Mouse (Mus musculus): ENCODE results near the gene Pigs. TPM values are rescaled to one million over a fixed set of nuclear protein-coding genes. Genes with fewer than 3 reads are reported as not detected.

Pigs gene
- polyA plus RNA-seq, 1 experiment from 2014 or later = 72.3 TPM

DNA sequence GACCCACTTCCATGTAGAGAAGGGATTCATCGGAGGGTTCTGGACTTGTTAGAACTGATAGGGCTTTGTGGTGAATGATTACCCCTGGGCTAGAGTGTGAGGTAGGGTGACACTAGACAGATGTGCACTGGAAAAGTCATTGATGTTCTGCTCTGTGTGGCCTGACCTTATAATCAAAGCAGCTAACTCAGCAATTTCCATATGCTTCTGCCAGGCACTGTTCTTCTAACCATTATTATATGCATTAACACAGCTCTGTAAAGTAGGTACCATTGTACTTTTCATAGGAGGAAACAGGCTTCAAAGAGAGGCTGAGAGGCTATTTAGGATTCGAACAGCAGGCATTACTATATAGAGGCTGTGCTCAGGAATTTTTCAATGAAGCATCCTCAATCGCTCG is 1.0 kb upstream of the Pigs start:
- H3K4me2 ChIP-seq (ENCODE audit: low read depth) = no peak overlapping the region
- no peak for ATAC-seq (ENCODE audit: insufficient read depth, low FRiP score, low TSS enrichment)

DNA sequence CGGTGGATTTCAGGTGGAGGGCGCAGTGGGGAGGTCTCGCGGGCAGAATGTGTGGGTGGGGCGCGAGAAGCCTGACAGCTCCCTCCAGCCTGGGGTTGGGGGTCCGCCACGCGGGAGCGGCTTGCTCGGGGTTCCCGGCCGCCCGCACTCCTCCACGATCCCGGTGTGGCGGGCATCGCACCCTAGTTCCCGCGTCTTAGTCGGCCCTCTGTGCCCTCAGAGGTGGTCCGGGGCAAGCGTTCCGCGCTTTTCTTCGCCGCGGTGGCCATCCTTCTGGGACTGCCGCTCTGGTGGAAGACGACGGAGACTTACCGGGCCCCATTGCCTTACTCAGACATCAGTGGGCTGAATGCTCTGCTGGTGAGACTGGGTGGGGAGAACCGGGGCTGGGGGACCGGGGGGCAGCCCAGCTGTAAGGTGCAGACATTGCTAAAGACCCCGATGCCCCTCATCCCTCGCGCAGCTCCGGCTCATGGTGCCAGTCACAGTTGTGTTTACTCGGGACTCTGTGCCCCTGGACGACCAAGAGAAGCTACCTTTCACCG is 369 bp downstream of the Pigs start:
- H3K36me3 ChIP-seq (ENCODE audit: control insufficient read depth, insufficient read depth, low read length) = peaks cover 3% of the 10 kb centered on the region; the same call in 1 of the 2 replicates
- ATAC-seq (ENCODE audit: insufficient read depth, low FRiP score, low TSS enrichment) = peak; percentile 61
- peaks cover 5% of the 10 kb centered on the region; the same call in 1 of the 2 replicates for H3K4me1 ChIP-seq (ENCODE audit: control insufficient read depth, insufficient read depth, low read length)
- 1% methylated on average over 39 of the region's 41 CpGs for WGBS
- H3K9ac ChIP-seq (ENCODE audit: low read length) = peak overlapping the region; percentile 81
- H3K27ac ChIP-seq (ENCODE audit: low read depth, low read length) = no peak overlapping the region
- peak overlapping the region; percentile 81 for H3K4me2 ChIP-seq (ENCODE audit: low read depth)
- H3K9me3 ChIP-seq (ENCODE audit: control insufficient read depth, low read length) = no peaks in the 10 kb centered on the region
- H3K27me3 ChIP-seq (ENCODE audit: control insufficient read depth, insufficient read depth, low read length) = no peaks in the 10 kb centered on the region
- H3K4me3 ChIP-seq (ENCODE audit: low read depth, low read length) = peak overlapping the region; percentile 89
- DNase-seq (ENCODE audit: low spot score) = no peak

More for the DNA sequence above, 1.0 kb upstream of the Pigs start:
- Histone ChIP-seq H3K9me3 (ENCODE audit: control insufficient read depth, low read length) (no peaks in the 10 kb centered on the region), H3K4me3 (ENCODE audit: low read depth, low read length) (no peak overlapping the region), H3K27ac (ENCODE audit: low read depth, low read length) (no peak overlapping the region), H3K9ac (ENCODE audit: low read length) (no peak overlapping the region), H3K36me3 (ENCODE audit: control insufficient read depth, insufficient read depth, low read length) (no peaks in the 10 kb centered on the region; the same call in 1 of the 2 replicates), H3K27me3 (ENCODE audit: control insufficient read depth, insufficient read depth, low read length) (no peaks in the 10 kb centered on the region), H3K4me1 (ENCODE audit: control insufficient read depth, insufficient read depth, low read length) (peaks cover 11% of the 10 kb centered on the region; the same call in 1 of the 2 replicates)
- WGBS = 93% methylated on average over 4 of the region's 4 CpGs
- no peak for DNase-seq (ENCODE audit: low spot score)

DNA sequence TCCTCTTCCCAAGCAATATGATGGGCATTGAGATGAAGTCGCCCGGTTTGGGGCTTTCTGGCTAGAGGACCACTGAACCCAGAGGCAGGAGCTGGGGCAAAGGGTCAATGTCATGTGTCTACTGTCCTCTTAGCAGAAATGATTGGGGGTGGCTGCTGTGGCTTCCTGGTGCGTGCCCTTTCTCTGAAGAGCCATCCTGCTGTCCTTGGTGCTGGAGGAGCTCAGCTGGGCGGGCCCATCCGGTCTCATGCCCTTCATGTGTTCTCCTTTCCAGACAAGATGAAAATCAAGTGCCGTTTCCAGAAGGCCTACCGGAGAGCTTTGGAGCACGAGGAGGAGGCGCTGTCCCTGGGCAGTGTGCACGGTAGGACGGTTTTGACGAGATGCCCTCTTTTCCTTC is 4.5 kb downstream of the Pigs start:
- peaks cover 5% of the 10 kb centered on the region; the same call in 1 of the 2 replicates for H3K4me1 ChIP-seq (ENCODE audit: control insufficient read depth, insufficient read depth, low read length)
- H3K9ac ChIP-seq (ENCODE audit: low read length) = no peak overlapping the region
- H3K9me3 ChIP-seq (ENCODE audit: control insufficient read depth, low read length) = no peaks in the 10 kb centered on the region
- no peak for DNase-seq (ENCODE audit: low spot score)
- no peak for ATAC-seq (ENCODE audit: insufficient read depth, low FRiP score, low TSS enrichment)
- no peak overlapping the region for H3K27ac ChIP-seq (ENCODE audit: low read depth, low read length)
- H3K4me2 ChIP-seq (ENCODE audit: low read depth) = no peak overlapping the region
- no peaks in the 10 kb centered on the region for H3K27me3 ChIP-seq (ENCODE audit: control insufficient read depth, insufficient read depth, low read length)
- H3K4me3 ChIP-seq (ENCODE audit: low read depth, low read length) = no peak overlapping the region
- H3K36me3 ChIP-seq (ENCODE audit: control insufficient read depth, insufficient read depth, low read length) = peaks cover 11% of the 10 kb centered on the region
- WGBS = 98% methylated on average over 12 of the region's 12 CpGs

DNA sequence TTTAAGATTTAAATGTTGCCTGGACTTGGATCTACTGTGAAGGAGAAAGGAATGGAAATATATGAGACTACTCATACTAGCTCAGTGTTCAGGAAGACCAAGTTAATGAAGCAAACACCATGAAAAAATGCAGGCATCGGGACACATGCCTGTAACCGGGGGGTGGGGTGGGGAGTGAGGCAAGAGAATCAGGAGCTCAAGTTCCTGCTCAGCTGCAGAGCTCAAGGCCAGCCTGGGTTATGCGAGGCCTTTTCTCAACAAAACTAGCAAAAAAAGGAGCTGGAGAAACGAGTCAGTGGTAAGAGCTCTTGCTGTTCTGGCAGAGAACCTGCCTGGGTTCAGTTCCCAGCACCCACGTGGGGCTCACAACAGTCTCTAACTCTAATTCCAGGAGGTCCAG is 5.8 kb downstream of the Pigs start:
- 94% methylated on average over 5 of the region's 5 CpGs for WGBS
- no peak overlapping the region for H3K4me2 ChIP-seq (ENCODE audit: low read depth)
- no peaks in the 10 kb centered on the region for H3K27me3 ChIP-seq (ENCODE audit: control insufficient read depth, insufficient read depth, low read length)
- no peaks in the 10 kb centered on the region for H3K9me3 ChIP-seq (ENCODE audit: control insufficient read depth, low read length)
- ATAC-seq (ENCODE audit: insufficient read depth, low FRiP score, low TSS enrichment) (no peak), DNase-seq (ENCODE audit: low spot score) (no peak)
- H3K9ac ChIP-seq (ENCODE audit: low read length) = no peak overlapping the region
- H3K36me3 ChIP-seq (ENCODE audit: control insufficient read depth, insufficient read depth, low read length) = peaks cover 11% of the 10 kb centered on the region
- H3K4me3 ChIP-seq (ENCODE audit: low read depth, low read length) = no peak overlapping the region
- no peak overlapping the region for H3K27ac ChIP-seq (ENCODE audit: low read depth, low read length)
- peaks cover 2% of the 10 kb centered on the region; the same call in 1 of the 2 replicates for H3K4me1 ChIP-seq (ENCODE audit: control insufficient read depth, insufficient read depth, low read length)

DNA sequence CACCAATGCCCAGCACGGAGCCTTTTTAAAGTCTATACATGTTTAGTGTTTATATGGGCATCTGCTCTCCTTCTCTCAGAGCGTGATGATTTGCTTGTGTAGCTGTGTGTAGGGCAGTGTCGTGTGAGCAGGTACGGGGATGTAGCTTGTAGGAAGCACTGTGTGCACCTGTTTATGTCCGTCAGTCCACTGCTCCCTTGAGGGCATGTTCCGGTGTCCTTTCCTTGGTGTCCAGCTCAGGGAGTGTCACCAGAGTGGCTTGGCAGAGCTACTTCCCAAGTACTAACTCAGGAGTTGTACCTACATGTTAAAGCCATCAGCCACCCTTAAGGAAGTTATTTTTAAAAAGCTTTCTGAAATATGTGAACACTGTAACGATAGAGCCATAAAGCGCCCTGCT is 8.8 kb downstream of the Pigs start:
- Histone ChIP-seq H3K36me3 (ENCODE audit: control insufficient read depth, insufficient read depth, low read length) (peaks cover 18% of the 10 kb centered on the region), H3K9me3 (ENCODE audit: control insufficient read depth, low read length) (no peaks in the 10 kb centered on the region), H3K4me2 (ENCODE audit: low read depth) (no peak overlapping the region), H3K4me3 (ENCODE audit: low read depth, low read length) (no peak overlapping the region), H3K9ac (ENCODE audit: low read length) (no peak overlapping the region), H3K4me1 (ENCODE audit: control insufficient read depth, insufficient read depth, low read length) (no peaks in the 10 kb centered on the region), H3K27me3 (ENCODE audit: control insufficient read depth, insufficient read depth, low read length) (no peaks in the 10 kb centered on the region), H3K27ac (ENCODE audit: low read depth, low read length) (no peak overlapping the region)
- DNase-seq (ENCODE audit: low spot score) (no peak), ATAC-seq (ENCODE audit: insufficient read depth, low FRiP score, low TSS enrichment) (no peak)
- 92% methylated on average over 8 of the region's 8 CpGs for WGBS

DNA sequence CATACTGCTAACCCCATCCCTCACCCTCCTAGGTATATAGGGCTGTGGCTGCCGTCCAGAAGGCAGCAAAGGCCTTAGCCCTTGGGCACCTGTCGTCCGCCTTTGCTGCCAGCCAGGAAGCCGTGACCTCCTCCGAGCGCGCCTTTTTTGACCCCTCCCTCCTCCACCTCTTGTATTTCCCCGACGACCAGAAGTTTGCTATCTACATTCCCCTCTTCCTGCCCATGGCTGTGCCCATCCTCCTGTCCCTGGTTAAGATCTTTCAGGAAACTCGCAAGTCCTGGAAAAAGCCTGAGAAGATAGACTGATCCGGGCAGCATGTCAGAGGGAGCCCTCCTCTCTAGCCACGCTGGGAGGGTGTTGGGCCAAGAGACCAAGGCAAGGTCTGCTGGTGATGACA is 13.5 kb downstream of the Pigs start:
- no peak for ATAC-seq (ENCODE audit: insufficient read depth, low FRiP score, low TSS enrichment)
- peaks cover 10% of the 10 kb centered on the region for H3K4me1 ChIP-seq (ENCODE audit: control insufficient read depth, insufficient read depth, low read length)
- no peaks in the 10 kb centered on the region for H3K27me3 ChIP-seq (ENCODE audit: control insufficient read depth, insufficient read depth, low read length)
- no peak overlapping the region for H3K4me2 ChIP-seq (ENCODE audit: low read depth)
- H3K4me3 ChIP-seq (ENCODE audit: low read depth, low read length) = no peak overlapping the region
- no peak for DNase-seq (ENCODE audit: low spot score)
- H3K9me3 ChIP-seq (ENCODE audit: control insufficient read depth, low read length) = no peaks in the 10 kb centered on the region
- 87% methylated on average over 12 of the region's 12 CpGs for WGBS
- no peak overlapping the region for H3K27ac ChIP-seq (ENCODE audit: low read depth, low read length)
- no peak overlapping the region for H3K9ac ChIP-seq (ENCODE audit: low read length)
- peaks cover 7% of the 10 kb centered on the region for H3K36me3 ChIP-seq (ENCODE audit: control insufficient read depth, insufficient read depth, low read length)

DNA sequence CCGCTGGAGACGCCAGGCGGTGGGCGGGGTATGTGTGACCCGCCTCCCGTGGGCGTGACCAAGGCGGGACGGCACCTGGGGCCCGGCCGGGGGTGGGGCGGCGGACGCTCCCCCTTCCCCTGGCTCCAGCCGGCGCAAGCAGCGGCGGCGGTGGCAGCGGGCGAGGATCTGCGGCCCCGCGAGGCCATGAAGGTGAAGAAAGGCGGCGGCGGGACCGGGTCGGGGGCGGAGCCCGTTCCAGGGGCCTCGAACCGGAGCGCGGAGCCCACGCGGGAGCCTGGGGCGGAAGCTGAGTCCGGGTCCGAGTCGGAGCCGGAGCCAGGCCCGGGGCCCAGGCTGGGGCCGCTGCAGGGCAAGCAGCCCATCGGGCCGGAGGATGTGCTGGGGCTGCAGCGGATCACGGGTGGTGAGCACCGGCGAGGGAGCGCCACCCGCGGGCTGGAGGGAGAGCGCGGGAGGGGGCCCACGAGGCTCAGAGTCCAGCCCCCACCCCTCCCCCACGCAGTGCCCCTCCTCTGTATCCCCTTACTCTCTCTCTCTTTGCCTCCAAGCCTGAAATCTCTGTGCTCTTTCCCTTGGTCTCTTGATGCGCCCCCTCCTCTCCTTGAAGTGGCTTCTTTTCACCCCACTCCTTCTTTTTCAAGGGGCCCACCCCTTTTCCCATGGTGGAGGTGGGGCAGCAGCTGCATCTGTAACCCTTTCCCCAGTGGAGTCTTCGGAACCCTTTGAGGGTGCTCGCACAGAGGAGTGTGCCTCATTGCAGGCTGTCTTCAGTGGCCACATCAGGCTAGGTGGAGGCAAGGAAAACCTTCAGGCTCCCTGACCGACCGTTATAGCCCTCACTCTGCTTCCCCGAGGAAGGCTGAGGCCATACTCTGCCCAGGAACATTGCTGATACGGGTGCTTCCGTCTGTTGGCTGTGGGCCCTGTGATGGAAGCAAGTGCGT is 15.4 kb downstream of the Pigs start, which contains the start of gene Unc119:
Unc119 (plus strand) TSS at position 102 of the 947 bp plus-strand sequence.
- peak within 1 kb of the TSS; percentile 92 for H3K9ac ChIP-seq (ENCODE audit: low read length)
- no peaks in the 10 kb centered on the region for H3K27me3 ChIP-seq (ENCODE audit: control insufficient read depth, insufficient read depth, low read length)
- peaks cover 11% of the 10 kb centered on the region for H3K36me3 ChIP-seq (ENCODE audit: control insufficient read depth, insufficient read depth, low read length)
- H3K27ac ChIP-seq (ENCODE audit: low read depth, low read length) = peak within 1 kb of the TSS; percentile 85
- peak within 1 kb of the TSS; percentile 80 for H3K4me3 ChIP-seq (ENCODE audit: low read depth, low read length)
- peaks cover 10% of the 10 kb centered on the region for H3K4me1 ChIP-seq (ENCODE audit: control insufficient read depth, insufficient read depth, low read length)
- peak; percentile 89 for DNase-seq (ENCODE audit: low spot score)
- WGBS = 1% methylated on average over 63 of the region's 66 CpGs
- ATAC-seq (ENCODE audit: insufficient read depth, low FRiP score, low TSS enrichment) = peak; percentile 73; the same call in 1 of the 2 replicates
- H3K4me2 ChIP-seq (ENCODE audit: low read depth) = peak within 1 kb of the TSS; percentile 92
- no peaks in the 10 kb centered on the region for H3K9me3 ChIP-seq (ENCODE audit: control insufficient read depth, low read length)

DNA sequence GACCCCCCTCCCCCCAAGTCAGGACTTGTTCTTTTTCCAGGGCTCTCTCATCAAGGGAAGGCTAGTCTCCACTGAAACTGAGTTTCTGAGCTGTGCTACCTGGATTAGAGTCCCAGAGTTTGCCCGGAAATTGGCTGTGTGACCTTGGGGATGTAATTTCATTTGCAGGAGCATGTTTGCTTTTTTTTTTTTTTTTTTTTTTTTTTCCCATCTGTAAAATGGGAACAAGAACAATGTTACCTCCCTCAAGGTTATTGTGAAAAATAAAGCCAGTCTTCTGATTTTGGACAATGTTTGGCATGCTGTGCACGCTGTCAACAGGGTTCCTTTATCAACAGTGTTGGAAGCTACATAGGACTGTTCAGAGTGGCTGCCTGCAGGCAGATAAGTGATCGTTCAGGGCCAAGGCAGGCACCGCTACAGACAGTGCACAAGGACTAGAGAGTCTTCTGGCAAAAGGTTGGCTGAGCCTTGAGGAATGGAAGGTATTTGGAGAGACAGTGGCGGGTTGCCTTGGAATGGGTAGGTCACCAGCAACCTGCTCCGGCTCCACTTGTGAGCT is 16.2 kb downstream of the Pigs start:
- no peaks in the 10 kb centered on the region for H3K9me3 ChIP-seq (ENCODE audit: control insufficient read depth, low read length)
- no peak for DNase-seq (ENCODE audit: low spot score)
- peaks cover 13% of the 10 kb centered on the region for H3K36me3 ChIP-seq (ENCODE audit: control insufficient read depth, insufficient read depth, low read length)
- H3K27ac ChIP-seq (ENCODE audit: low read depth, low read length) = 0 out of 2 replicates have a peak overlapping the region, but pooled peaks have one; percentile 85
- peaks cover 10% of the 10 kb centered on the region for H3K4me1 ChIP-seq (ENCODE audit: control insufficient read depth, insufficient read depth, low read length)
- WGBS = 87% methylated on average over 6 of the region's 6 CpGs
- no peak for ATAC-seq (ENCODE audit: insufficient read depth, low FRiP score, low TSS enrichment)
- H3K9ac ChIP-seq (ENCODE audit: low read length) = peak overlapping the region; percentile 92
- peak overlapping the region; percentile 92 for H3K4me2 ChIP-seq (ENCODE audit: low read depth)
- peak overlapping the region; percentile 80 for H3K4me3 ChIP-seq (ENCODE audit: low read depth, low read length)
- no peaks in the 10 kb centered on the region for H3K27me3 ChIP-seq (ENCODE audit: control insufficient read depth, insufficient read depth, low read length)
